Mouse (Mus musculus) brain, embryonic 14.5 days (tissue): ENCODE data around the gene Ankrd34b. TPM values are rescaled to one million over a fixed set of nuclear protein-coding genes. Genes with fewer than 3 reads are reported as not detected.

Experiments used
- DNase-seq: peaks from one replicate; pipeline ENCODE4 v3.0.0-alpha.2; 2011; ENCODE audit warnings: low read depth
- CTCF ChIP-seq: fragments of 200-500 bp; IDR thresholded peaks from 2 replicates; pipeline ENCODE4 v1.5.1; 2012; ENCODE audit warnings: inconsistent platforms, mild to moderate bottlenecking, moderate library complexity, borderline replicate concordance; ENCODE audit not compliant: insufficient read depth, insufficient read length; ENCODE audit errors: extremely low read depth
- POLR2A ChIP-seq: fragments of 200-500 bp; IDR thresholded peaks from 2 replicates; pipeline ENCODE4 v1.6.1; 2012; ENCODE audit warnings: mild to moderate bottlenecking, inconsistent platforms, borderline replicate concordance; ENCODE audit not compliant: poor library complexity, insufficient read depth, insufficient read length, severe bottlenecking; ENCODE audit errors: extremely low read depth
- polyA plus RNA-seq: library from polyadenylated mRNA; depleted of rRNA; stranded (reverse); fragments of >200 nt; gene quantifications from 2 replicates; pipeline ENCODE4 v1.2.3, GENCODE M21; 2012; rRNA removed

Ankrd34b gene
- polyA plus RNA-seq: 1.4 and 2.9 TPM in 2 replicates

GRCm38 (mm10) chr13:92425758-92426264, at the start of gene Ankrd34b:
Gene Ankrd34b (plus strand): TSS chr13:92425896.
- TF ChIP-seq POLR2A: no peak
- TF ChIP-seq CTCF: no peak
- peak; percentile 65 for DNase-seq

DNA sequence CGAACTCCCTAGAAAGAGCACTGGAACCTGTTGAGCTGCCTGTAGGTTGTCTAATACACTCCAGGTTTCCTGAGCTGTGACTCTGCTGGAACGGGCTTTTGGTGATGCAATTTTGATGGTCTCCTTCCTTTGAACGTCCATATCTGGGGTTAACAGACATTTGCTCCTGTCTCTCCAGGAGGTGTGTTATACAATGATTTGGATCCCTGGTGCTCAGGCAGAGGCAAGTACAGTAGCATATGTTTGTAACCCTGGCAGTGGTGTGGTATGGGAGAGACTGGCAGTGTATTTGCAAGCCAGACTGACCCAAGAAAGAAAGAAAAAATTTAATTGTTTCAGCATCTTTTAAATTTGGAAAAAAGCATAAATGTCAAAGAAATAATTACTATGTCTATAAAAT, 38.3 kb upstream of the Ankrd34b start:
- TF ChIP-seq CTCF: no peak
- TF ChIP-seq POLR2A: no peak
- no peak for DNase-seq

- peak; percentile 13 for DNase-seq
- no peak for TF ChIP-seq POLR2A
- TF ChIP-seq CTCF: no peak
These were observed 32.5 kb upstream of the Ankrd34b start for GRCm38 (mm10) chr13:92393047-92393661.

DNA sequence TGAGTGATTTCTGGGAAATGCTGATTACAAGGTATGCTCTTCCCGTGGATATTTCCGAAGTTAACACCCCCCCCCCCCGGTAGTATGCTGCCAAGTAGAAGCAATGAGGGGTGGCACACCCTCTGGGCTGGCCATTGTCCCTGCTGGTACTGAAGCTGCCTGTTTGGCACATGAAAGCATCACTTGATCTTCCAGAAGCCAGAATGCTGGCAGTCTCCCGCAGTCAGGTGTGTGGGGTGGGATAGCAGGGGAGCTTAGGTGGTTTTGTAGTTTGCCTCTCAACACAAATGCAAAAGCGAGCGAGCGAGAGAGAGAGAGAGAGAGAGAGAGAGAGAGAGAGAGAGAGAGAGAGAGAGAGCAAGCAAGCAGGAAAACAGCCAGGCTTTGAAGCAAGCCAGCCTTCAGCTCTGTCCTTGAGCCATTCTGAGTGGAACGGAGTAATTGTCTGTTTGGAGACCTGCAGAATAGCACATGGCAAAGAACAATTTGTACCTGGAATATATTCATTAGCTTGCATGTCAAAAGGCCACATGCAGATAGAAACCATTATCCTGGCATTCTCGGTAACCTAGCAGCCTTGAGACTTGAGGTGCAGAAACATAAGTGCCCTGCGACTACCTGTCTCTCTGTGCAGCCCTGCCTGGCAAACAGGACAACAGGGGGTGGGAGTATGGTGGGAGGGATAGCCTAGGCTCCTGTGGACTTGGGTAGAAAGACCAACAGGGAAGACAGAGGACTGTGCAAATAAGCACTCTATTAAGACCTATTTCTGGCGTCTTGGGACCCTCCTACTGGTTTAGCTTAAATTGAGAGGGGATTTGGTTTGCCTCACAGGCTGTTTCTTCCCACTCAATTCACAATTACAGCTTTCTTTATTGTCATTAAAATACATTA, 27.0 kb upstream of the Ankrd34b start:
- TF ChIP-seq CTCF: no peak
- no peak for TF ChIP-seq POLR2A
- peak; percentile 35 for DNase-seq

DNA sequence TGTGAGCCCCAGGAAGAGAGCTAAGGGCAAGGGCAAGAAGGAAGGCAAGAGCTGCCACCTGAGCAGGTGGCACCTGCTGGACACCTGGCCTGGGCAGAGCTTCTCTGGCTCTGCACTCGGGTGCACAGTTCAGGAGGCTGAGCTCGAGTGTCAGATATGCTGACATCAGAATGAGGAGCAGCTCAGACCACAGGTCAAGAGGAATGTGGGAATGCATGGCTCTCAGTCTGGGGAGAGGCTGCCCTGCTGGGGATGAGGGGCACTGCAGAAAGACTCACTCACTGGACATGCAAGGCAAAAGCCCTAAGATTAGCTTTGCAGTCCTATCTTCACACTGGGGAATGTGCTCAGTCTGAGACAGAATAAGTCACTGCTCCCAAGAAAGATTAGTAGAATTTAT, 23.6 kb upstream of the Ankrd34b start:
- DNase-seq: no peak
- TF ChIP-seq CTCF: no peak
- TF ChIP-seq POLR2A: no peak

- TF ChIP-seq CTCF: no peak
- DNase-seq: no peak
These were observed 22.2 kb upstream of the Ankrd34b start for GRCm38 (mm10) chr13:92403496-92403895.

DNA sequence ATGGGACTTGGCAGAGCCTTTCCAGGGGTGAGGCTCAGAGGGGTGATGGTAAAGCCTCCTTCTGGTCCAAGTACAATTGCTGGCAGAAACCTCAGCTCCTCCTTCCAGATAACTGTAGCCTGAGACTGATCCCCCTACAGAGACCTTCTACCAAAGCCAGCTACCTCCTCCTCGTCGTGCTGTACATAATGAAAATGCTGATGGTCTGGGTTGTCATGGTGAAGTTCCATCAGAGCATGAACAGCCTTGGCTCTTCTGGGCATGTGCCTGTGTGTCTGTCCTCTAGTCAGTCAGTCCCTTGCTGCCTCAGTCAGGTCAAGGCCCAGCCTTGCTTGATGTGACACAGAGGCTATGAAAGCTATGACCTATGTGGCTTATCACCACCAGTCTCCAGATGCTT, 15.2 kb upstream of the Ankrd34b start:
- TF ChIP-seq CTCF: no peak
- no peak for TF ChIP-seq POLR2A

GRCm38 (mm10) chr13:92419630-92420029, 6.1 kb upstream of the Ankrd34b start:
- DNase-seq: no peak
- TF ChIP-seq POLR2A (no peak), CTCF (no peak)

More for the DNA sequence above, 15.2 kb upstream of the Ankrd34b start:
- DNase-seq: no peak

DNA sequence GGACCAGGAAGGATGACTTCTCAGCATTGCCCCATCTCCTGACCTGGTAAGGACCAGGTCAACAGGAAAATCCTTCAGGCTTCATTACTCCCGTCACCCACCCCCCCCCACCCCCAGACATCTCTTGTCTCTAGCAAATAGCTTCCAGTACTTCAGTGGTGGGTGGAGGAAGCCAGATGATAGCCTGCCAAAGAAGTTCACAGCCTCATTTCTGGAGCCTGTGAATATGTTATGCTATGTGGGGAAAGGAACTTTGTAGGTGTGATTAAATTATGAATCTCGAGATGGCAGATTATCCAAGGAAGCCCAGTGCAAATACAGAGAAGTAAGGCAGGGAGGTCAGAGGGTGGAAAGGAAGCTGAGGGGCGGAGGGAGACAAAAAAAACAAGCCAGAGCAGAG, 2.0 kb upstream of the Ankrd34b start:
- TF ChIP-seq POLR2A (no peak), CTCF (no peak)
- DNase-seq: no peak

DNA sequence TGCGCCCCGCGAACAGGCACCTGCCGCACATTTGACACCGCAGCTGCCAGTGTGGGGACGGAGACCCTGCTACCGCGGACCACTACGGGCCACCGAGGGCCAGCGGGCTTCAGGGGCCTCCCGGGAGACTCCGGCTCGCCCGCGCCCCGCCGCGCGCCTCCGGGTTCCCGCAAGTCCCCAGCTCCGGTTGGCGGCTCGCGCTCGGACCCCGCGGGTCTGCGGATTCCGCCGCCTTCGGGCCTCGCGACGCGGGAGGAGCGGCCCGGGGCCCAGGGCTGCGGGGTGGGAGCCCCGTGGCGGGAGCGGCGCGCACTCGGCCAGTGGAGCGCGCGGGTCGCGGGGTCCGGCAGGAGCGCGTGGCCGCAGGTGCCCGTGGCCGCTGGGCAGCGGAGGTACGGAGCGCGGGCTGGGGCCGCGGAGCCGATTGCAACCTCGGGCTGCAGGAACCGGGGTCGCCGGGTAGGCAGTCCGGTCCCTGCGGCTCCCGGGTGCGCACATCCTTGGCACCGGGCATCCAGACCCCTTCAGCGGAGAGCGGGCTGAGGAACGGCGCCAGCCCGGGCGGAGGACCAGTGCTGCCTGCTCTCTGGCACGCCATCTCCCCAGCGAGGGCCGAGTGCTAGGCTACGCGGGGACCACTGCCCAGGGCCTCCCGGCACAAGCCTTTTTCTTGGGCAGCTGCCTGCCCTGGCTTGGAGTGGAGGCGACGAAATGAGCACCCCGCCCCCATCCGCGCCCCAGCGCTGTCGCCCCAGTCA, 777 bp downstream of the Ankrd34b start:
- TF ChIP-seq CTCF (no peak), POLR2A (no peak)
- DNase-seq: peak; percentile 53

- no peak for TF ChIP-seq POLR2A
- no peak for TF ChIP-seq CTCF
- peak; percentile 7 for DNase-seq
These were observed 1.7 kb downstream of the Ankrd34b start for GRCm38 (mm10) chr13:92427351-92427855.
